Mouse (Mus musculus) lung, embryonic 15.5 days (tissue): ENCODE measurements around the gene Pias4. TPM values are rescaled to one million over a fixed set of nuclear protein-coding genes. Genes with fewer than 3 reads are reported as not detected.
"Not testable (repeated sequence)": the region's sequence is repeated elsewhere in the genome, so short reads cannot be mapped to it uniquely, and the experiment has no call there.

Experiments used
- ATAC-seq: fragments of 200-750 bp; cut with Nextera tagmentation; 2 replicates; pipeline ENCODE4 v1.8.0; 2017; ENCODE audit warnings: moderate number of reproducible peaks, borderline replicate concordance; ENCODE audit not compliant: low FRiP score, low TSS enrichment; ENCODE audit errors: extremely low read depth
- H3K27ac ChIP-seq: fragments of 300-500 bp; sonication (generic); 2 replicates; pipeline ENCODE4 v1.5.1; 2015; ENCODE audit warnings: moderate library complexity, mild to moderate bottlenecking, inconsistent platforms
- H3K27me3 ChIP-seq: fragments of 300-500 bp; sonication (generic); 2 replicates; pipeline ENCODE4 v1.6.1; 2015; ENCODE audit warnings: inconsistent platforms
- H3K36me3 ChIP-seq: fragments of 300-500 bp; sonication (generic); 2 replicates; pipeline ENCODE4 v1.6.1; 2015; ENCODE audit warnings: inconsistent platforms
- H3K4me1 ChIP-seq: fragments of 300-500 bp; sonication (generic); 2 replicates; pipeline ENCODE4 v1.6.1; 2015; ENCODE audit warnings: inconsistent platforms
- H3K4me2 ChIP-seq: fragments of 300-500 bp; sonication (generic); 2 replicates; pipeline ENCODE4 v1.6.1; 2015; ENCODE audit warnings: inconsistent platforms, mild to moderate bottlenecking, moderate library complexity
- H3K4me3 ChIP-seq: fragments of 300-500 bp; sonication (generic); 2 replicates; pipeline ENCODE4 v1.5.1; 2015; ENCODE audit warnings: mild to moderate bottlenecking, inconsistent platforms
- H3K9ac ChIP-seq: fragments of 300-500 bp; sonication (generic); 2 replicates; pipeline ENCODE4 v1.6.1; 2015; ENCODE audit warnings: inconsistent platforms
- H3K9me3 ChIP-seq: fragments of 300-500 bp; sonication (generic); 2 replicates; pipeline ENCODE4 v1.6.1; 2016; ENCODE audit warnings: inconsistent platforms
- WGBS: fragments of 180-500 bp; shearing (Covaris S2); methylation state at CpG from one replicate; pipeline ENCODE4 v1.1.7; 2015; 5-methylcytosine and 5-hydroxymethylcytosine counted together
- polyA plus RNA-seq: library from polyadenylated mRNA; unstranded; fragments of >200 nt; fragmentation: Nextera tagmentation; extraction: Ambion mirVana; gene quantifications from 2 replicates; pipeline ENCODE4 v1.2.1, GENCODE M21; 2015

The Pias4 gene
- polyA plus RNA-seq, 1 experiment from 2014 or later = 47.5 TPM

DNA sequence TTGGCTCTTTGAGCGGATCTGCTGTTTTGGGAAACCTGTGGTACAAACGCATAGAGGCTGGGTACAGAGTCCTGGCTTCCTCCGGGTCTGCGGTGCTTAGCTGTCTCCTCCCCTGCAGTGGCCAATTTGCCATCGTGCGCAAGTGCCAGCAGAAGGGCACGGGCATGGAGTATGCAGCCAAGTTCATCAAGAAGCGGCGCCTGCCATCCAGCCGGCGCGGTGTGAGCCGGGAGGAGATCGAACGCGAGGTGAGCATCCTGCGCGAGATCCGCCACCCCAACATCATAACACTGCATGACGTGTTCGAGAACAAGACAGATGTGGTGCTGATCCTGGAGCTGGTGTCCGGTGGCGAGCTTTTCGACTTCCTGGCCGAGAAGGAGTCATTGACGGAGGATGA lies 22.1 kb upstream of the Pias4 start:
- H3K36me3 ChIP-seq = peaks cover 35% of the 10 kb centered on the region

GRCm38 (mm10) chr10:81187161-81187560 lies 19.4 kb upstream of the Pias4 start:
- Histone ChIP-seq H3K36me3 (peaks cover 38% of the 10 kb centered on the region), H3K9me3 (no peaks in the 10 kb centered on the region), H3K4me1 (peaks cover 37% of the 10 kb centered on the region), H3K4me2 (no peak overlapping the region), H3K4me3 (no peak overlapping the region), H3K27me3 (no peaks in the 10 kb centered on the region), H3K27ac (no peak overlapping the region), H3K9ac (no peak overlapping the region)
- no peak for ATAC-seq
- WGBS = 97% methylated on average over 9 of the region's 9 CpGs

More for the DNA sequence above, 22.1 kb upstream of the Pias4 start:
- Histone ChIP-seq H3K4me3 (no peak overlapping the region), H3K4me1 (peaks cover 39% of the 10 kb centered on the region), H3K9me3 (no peaks in the 10 kb centered on the region), H3K27me3 (peaks cover 18% of the 10 kb centered on the region), H3K27ac (no peak overlapping the region), H3K4me2 (no peak overlapping the region), H3K9ac (no peak overlapping the region)
- no peak for ATAC-seq
- 76% methylated on average over 26 of the region's 26 CpGs for WGBS

GRCm38 (mm10) chr10:81184765-81185164 lies 17.0 kb upstream of the Pias4 start:
- Histone ChIP-seq H3K9ac (no peak overlapping the region), H3K4me3 (no peak overlapping the region), H3K4me2 (peak overlapping the region; percentile 69), H3K9me3 (no peaks in the 10 kb centered on the region), H3K36me3 (peaks cover 53% of the 10 kb centered on the region), H3K27me3 (no peaks in the 10 kb centered on the region), H3K27ac (peak overlapping the region; percentile 93), H3K4me1 (peaks cover 32% of the 10 kb centered on the region)
- ATAC-seq = peak; percentile 31; the same call in 1 of the 2 replicates
- WGBS = 15% methylated on average over 4 of the region's 4 CpGs

- H3K9ac ChIP-seq = peak within 1 kb of the TSS; percentile 66
- no peaks in the 10 kb centered on the region for H3K27me3 ChIP-seq
- ATAC-seq = no peak
- H3K27ac ChIP-seq = peak within 1 kb of the TSS; percentile 93
- peaks cover 58% of the 10 kb centered on the region for H3K36me3 ChIP-seq
- no peaks in the 10 kb centered on the region for H3K9me3 ChIP-seq
- 59% methylated on average over 5 of the region's 5 CpGs for WGBS
- H3K4me1 ChIP-seq = peaks cover 35% of the 10 kb centered on the region
- peak within 1 kb of the TSS; percentile 69 for H3K4me2 ChIP-seq
- peak within 1 kb of the TSS; percentile 74 for H3K4me3 ChIP-seq
Observed at GRCm38 (mm10) chr10:81183805-81184204, 16.1 kb upstream of the Pias4 start, which contains the start of gene 4930442H23Rik. Gene 4930442H23Rik (minus strand): TSS chr10:81183849.

DNA sequence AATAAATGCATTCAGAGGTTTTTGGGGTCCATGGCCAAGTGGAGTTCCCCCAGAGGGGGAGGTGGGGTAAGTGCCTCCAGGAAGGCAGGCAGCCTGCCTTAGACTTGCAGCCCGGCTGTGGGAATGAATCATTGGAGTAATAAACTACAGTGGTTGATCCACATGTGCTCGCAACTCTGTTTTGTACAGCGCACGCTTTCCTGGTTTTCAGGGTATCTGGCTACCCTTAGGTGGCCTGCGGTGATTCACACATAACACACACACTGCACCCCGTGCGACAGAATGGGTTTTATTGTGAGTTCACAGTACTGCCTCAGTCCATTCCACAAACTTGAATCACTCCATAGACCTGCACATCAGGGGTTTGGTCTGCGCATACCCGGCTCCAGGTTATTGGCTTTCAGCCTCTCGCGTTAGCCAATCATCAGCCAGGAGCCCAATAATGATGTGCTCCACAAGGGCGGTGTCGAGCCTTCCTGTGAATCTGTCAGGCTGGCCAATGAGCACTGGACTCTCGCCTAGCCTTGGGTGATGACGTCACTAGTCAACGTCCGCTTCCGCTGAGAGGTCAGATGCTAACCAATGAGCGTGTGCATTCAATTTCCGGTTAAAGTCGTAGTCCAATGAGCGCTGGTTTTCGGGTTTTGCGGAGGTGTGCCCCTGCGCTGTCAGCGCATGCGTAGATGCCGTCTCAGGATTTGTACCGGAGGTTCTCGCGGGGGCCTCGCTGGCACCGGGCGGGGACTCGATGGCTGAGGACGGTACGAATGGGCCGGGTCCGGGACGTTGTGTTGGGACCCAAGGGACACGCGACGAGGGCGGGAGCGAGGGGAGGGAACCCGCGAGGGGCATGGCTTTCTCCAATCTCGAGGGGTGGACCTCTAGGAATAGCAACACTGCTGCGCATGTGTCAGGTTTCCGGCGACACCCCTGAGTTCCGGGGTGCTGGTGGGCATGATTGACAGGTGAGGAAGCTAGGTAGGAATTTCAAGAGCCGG lies 14.9 kb upstream of the Pias4 start, which contains the start of gene Dapk3:
TSS of gene Dapk3 (plus strand) at position 670 of the 998 bp plus-strand sequence.
- H3K4me2 ChIP-seq = peak within 1 kb of the TSS; percentile 69
- WGBS = 5% methylated on average over 53 of the region's 53 CpGs
- H3K27ac ChIP-seq = peak within 1 kb of the TSS; percentile 93
- peak within 1 kb of the TSS; percentile 66 for H3K9ac ChIP-seq
- peak; percentile 93 for ATAC-seq
- peaks cover 65% of the 10 kb centered on the region for H3K36me3 ChIP-seq
- H3K9me3 ChIP-seq = no peaks in the 10 kb centered on the region
- no peaks in the 10 kb centered on the region for H3K27me3 ChIP-seq
- H3K4me3 ChIP-seq = peak within 1 kb of the TSS; percentile 74
- H3K4me1 ChIP-seq = peaks cover 46% of the 10 kb centered on the region

GRCm38 (mm10) chr10:81181860-81182259 lies 14.1 kb upstream of the Pias4 start:
- H3K27ac ChIP-seq = peak overlapping the region; percentile 46; the same call in 1 of the 2 replicates
- not testable (repeated sequence) for ATAC-seq, H3K4me2 ChIP-seq, H3K9me3 ChIP-seq, H3K27me3 ChIP-seq, H3K9ac ChIP-seq, H3K4me3 ChIP-seq
- H3K36me3 ChIP-seq = peaks cover 64% of the 10 kb centered on the region
- WGBS = 72% methylated on average over 12 of the region's 12 CpGs
- H3K4me1 ChIP-seq = peaks cover 48% of the 10 kb centered on the region

- H3K9me3 ChIP-seq = no peaks in the 10 kb centered on the region
- 89% methylated on average over 13 of the region's 13 CpGs for WGBS
- no peak overlapping the region for H3K27ac ChIP-seq
- no peak overlapping the region for H3K4me2 ChIP-seq
- no peak for ATAC-seq
- peaks cover 58% of the 10 kb centered on the region for H3K36me3 ChIP-seq
- H3K4me3 ChIP-seq = no peak overlapping the region
- H3K9ac ChIP-seq = no peak overlapping the region
- H3K4me1 ChIP-seq = peaks cover 50% of the 10 kb centered on the region
- H3K27me3 ChIP-seq = no peaks in the 10 kb centered on the region
Observed at GRCm38 (mm10) chr10:81180946-81181345, 13.2 kb upstream of the Pias4 start.

DNA sequence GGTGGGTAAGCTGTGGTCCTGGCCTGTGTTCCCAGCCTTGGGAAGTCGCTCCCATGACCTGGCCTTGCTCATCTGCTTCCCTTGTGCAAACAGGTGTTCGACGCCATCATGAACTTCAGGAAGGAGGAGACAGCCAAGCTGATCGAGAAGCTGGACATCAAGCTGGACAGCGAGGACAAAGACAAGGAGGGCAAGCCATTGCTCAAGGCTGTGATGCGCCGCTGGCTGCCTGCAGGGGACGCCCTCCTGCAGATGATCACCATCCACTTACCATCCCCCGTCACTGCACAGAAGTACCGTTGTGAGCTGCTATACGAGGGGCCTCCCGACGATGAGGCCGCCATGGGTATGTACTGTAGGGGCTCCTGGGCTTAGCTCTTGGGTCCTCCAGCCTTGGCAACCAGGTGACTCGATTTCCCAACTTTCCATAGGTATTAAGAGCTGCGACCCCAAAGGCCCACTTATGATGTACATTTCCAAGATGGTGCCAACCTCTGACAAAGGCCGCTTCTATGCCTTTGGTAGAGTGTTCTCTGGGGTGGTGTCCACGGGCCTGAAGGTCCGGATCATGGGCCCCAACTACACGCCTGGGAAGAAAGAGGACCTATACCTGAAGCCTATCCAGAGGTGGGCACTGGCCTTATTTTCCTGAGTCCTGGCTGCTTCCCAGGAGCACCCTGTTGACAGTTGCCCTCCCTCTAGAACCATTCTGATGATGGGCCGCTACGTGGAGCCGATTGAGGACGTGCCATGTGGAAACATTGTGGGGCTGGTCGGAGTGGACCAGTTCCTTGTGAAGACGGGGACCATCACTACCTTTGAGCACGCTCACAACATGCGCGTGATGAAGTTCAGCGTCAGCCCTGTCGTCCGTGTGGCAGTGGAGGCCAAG lies 12.0 kb upstream of the Pias4 start:
- 83% methylated on average over 32 of the region's 32 CpGs for WGBS
- H3K4me2 ChIP-seq = no peak overlapping the region
- peaks cover 50% of the 10 kb centered on the region for H3K36me3 ChIP-seq
- H3K4me3 ChIP-seq = no peak overlapping the region
- peaks cover 53% of the 10 kb centered on the region for H3K4me1 ChIP-seq
- ATAC-seq = no peak
- no peaks in the 10 kb centered on the region for H3K9me3 ChIP-seq
- no peak overlapping the region for H3K9ac ChIP-seq
- H3K27me3 ChIP-seq = no peaks in the 10 kb centered on the region
- H3K27ac ChIP-seq = no peak overlapping the region

GRCm38 (mm10) chr10:81178927-81179326 lies 11.2 kb upstream of the Pias4 start:
- Histone ChIP-seq H3K27me3 (no peaks in the 10 kb centered on the region), H3K9ac (no peak overlapping the region), H3K4me1 (peaks cover 53% of the 10 kb centered on the region), H3K9me3 (no peaks in the 10 kb centered on the region), H3K27ac (no peak overlapping the region), H3K4me2 (no peak overlapping the region), H3K36me3 (peaks cover 50% of the 10 kb centered on the region), H3K4me3 (no peak overlapping the region)
- ATAC-seq = no peak
- 89% methylated on average over 11 of the region's 11 CpGs for WGBS

GRCm38 (mm10) chr10:81177958-81178712 lies 10.4 kb upstream of the Pias4 start:
- WGBS = 51% methylated on average over 14 of the region's 14 CpGs

DNA sequence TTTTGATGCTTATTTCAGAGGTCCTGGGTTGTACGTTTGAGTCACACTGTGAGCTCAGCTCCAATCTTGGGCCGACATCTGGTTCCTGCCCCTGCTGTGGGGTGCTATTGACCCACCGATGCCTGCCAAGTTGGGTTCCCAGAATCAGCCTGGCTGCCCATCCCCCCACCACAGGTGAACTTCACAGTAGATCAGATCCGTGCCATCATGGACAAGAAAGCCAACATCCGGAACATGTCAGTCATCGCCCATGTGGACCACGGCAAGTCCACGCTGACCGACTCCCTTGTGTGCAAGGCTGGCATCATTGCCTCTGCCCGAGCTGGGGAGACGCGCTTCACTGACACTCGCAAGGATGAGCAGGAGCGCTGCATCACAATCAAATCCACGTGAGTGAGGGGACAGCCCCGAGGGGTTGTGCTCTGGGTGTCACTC lies 9.8 kb upstream of the Pias4 start:
- H3K4me3 ChIP-seq = peak overlapping the region; percentile 77
- peak overlapping the region; percentile 69; the same call in 1 of the 2 replicates for H3K27ac ChIP-seq
- peak overlapping the region; percentile 89 for H3K9ac ChIP-seq
- peaks cover 57% of the 10 kb centered on the region for H3K4me1 ChIP-seq
- no peaks in the 10 kb centered on the region for H3K27me3 ChIP-seq
- H3K36me3 ChIP-seq = peaks cover 50% of the 10 kb centered on the region
- ATAC-seq = no peak
- WGBS = 6% methylated on average over 16 of the region's 16 CpGs
- no peaks in the 10 kb centered on the region for H3K9me3 ChIP-seq
- H3K4me2 ChIP-seq = peak overlapping the region; percentile 78

More at GRCm38 (mm10) chr10:81177958-81178712, 10.4 kb upstream of the Pias4 start:
- ATAC-seq = no peak
- Histone ChIP-seq H3K27me3 (no peaks in the 10 kb centered on the region), H3K27ac (no peak overlapping the region), H3K9ac (peak overlapping the region; percentile 89), H3K4me1 (peaks cover 54% of the 10 kb centered on the region), H3K9me3 (no peaks in the 10 kb centered on the region), H3K4me3 (peak overlapping the region; percentile 77), H3K36me3 (peaks cover 50% of the 10 kb centered on the region), H3K4me2 (peak overlapping the region; percentile 78)
